Mouse (Mus musculus): ENCODE measurements around the gene Gm3045. TPM values are rescaled to one million over a fixed set of nuclear protein-coding genes. Genes with fewer than 3 reads are reported as not detected.

Gm3045 gene
- polyA plus RNA-seq, 1 experiment: 27.1 TPM

DNA sequence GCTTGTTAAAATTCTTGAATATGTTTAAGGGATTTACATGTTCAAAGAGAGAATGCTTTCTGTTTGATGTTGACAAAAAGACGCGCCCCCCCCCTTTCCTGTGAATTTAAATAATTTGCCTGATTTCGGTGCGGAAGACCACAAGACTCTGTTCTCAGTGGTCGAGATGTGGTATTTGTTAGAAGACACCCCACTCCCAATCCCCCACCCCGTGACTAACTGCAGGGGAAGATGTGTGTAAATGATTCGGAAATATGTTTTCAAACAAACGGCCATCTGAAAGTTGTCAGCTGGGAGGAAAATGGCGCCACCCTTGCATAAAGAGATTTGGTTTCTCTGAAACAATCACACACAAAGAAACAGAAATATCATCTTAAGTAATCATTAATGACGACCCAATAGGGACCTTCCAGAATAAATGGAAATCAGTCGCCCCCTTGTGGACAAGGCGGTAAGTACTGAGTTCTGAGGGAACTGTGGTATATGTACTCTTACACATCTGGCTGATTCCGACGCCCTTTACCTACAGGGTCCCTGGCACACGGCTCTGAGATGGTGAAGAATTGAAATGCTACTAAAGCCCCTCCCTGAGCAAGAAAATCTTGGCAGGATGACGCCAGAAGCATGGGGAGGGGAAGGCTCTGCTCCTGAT, 4.2 kb upstream of the Gm3045 start:
- TF ChIP-seq CTCF (IDR thresholded peaks at IDR 0.05; ENCODE audit: control insufficient read depth, insufficient read depth, insufficient replicate concordance, low read depth, low read length) (no peak), POLR2A (IDR thresholded peaks at IDR 0.05; ENCODE audit: control insufficient read depth, low read depth, low read length) (no peak)
- H3K27ac ChIP-seq (ENCODE audit: control insufficient read depth, insufficient read depth, low read depth, low read length): no peak overlapping the region
- H3K4me1 ChIP-seq (ENCODE audit: control insufficient read depth, insufficient read depth, low read length): peaks cover 16% of the 10 kb centered on the region
- H3K4me3 ChIP-seq (ENCODE audit: control insufficient read depth, low read depth, low read length): peak overlapping the region; percentile 41
- H3K27me3 ChIP-seq (ENCODE audit: control insufficient read depth, insufficient read depth, low read length): no peaks in the 10 kb centered on the region
- no peaks in the 10 kb centered on the region for H3K36me3 ChIP-seq (ENCODE audit: control insufficient read depth, insufficient read depth, low read length)

DNA sequence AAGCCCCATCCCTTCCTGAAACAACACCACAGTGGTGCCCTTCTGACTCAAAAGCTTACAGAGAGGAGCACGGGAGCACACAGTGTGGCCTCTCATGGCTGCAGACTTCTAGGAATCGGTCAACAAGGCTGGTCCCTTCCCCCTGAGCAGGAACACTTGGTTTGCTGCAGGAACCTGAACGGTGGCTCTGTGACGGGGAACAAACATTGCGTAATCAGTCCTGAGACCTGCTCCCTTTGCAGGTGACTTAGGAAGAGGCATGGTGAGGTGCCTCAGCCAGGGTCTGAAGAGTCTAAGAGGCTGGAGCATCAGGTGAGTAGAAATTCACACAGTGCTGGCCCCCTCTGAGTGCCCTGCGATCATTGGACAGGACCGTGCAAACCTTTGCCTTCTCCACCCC, 463 bp upstream of the Gm3045 start:
- no peak for TF ChIP-seq CTCF (IDR thresholded peaks at IDR 0.05; ENCODE audit: control insufficient read depth, insufficient read depth, insufficient replicate concordance, low read depth, low read length)
- TF ChIP-seq POLR2A (IDR thresholded peaks at IDR 0.05; ENCODE audit: control insufficient read depth, low read depth, low read length): no peak
- Histone ChIP-seq H3K4me1 (ENCODE audit: control insufficient read depth, insufficient read depth, low read length) (peaks cover 4% of the 10 kb centered on the region), H3K27ac (ENCODE audit: control insufficient read depth, insufficient read depth, low read depth, low read length) (peak overlapping the region; percentile 3; the same call in 1 of the 2 replicates), H3K36me3 (ENCODE audit: control insufficient read depth, insufficient read depth, low read length) (no peaks in the 10 kb centered on the region), H3K4me3 (ENCODE audit: control insufficient read depth, low read depth, low read length) (peak overlapping the region; percentile 80), H3K27me3 (ENCODE audit: control insufficient read depth, insufficient read depth, low read length) (no peaks in the 10 kb centered on the region)

DNA sequence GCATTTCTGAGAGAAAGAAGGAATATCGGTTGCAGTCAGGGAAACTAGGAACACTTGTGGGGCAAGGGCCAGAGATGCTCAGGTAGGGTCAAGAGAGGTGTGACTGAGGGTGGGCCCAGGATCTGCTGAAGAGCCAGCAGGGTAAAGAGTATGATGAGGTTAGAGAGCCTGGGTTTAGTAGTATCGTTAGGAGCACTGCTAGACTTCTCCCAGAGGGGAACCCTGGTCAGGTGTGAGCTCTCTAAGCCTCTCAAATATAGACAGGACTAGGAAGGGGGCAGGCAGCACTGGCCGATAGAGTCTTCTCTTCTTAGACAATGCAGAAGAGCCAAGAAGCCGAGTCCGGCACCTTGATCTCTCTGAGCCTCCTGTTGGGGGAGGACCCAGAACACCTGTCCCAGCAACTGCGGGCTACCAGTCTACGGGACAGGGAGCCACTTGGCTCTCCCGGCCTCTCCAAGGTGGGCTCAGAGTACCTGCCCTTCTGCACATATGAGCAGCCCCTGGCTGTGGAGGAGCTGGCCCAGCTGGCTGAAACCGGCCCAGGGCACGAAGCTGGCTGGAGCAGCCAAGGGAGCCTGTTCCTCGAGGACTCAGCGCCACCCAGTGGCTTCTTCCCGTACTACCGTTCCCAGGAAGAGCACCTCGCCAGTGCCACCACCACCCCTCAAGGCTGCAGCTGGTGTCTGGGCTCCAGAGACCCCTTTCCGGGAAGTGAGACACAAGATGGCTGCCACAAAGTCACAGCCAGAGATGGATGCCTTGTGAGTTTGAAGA, 2.5 kb downstream of the Gm3045 start:
- no peaks in the 10 kb centered on the region for H3K27me3 ChIP-seq (ENCODE audit: control insufficient read depth, insufficient read depth, low read length)
- H3K27ac ChIP-seq (ENCODE audit: control insufficient read depth, insufficient read depth, low read depth, low read length): no peak overlapping the region
- H3K36me3 ChIP-seq (ENCODE audit: control insufficient read depth, insufficient read depth, low read length): no peaks in the 10 kb centered on the region
- no peak for TF ChIP-seq POLR2A (IDR thresholded peaks at IDR 0.05; ENCODE audit: control insufficient read depth, low read depth, low read length)
- TF ChIP-seq CTCF (IDR thresholded peaks at IDR 0.05; ENCODE audit: control insufficient read depth, insufficient read depth, insufficient replicate concordance, low read depth, low read length): peak; percentile 79; the same call in 1 of the 2 replicates
- peak overlapping the region; percentile 80 for H3K4me3 ChIP-seq (ENCODE audit: control insufficient read depth, low read depth, low read length)
- H3K4me1 ChIP-seq (ENCODE audit: control insufficient read depth, insufficient read depth, low read length): peaks cover 6% of the 10 kb centered on the region

DNA sequence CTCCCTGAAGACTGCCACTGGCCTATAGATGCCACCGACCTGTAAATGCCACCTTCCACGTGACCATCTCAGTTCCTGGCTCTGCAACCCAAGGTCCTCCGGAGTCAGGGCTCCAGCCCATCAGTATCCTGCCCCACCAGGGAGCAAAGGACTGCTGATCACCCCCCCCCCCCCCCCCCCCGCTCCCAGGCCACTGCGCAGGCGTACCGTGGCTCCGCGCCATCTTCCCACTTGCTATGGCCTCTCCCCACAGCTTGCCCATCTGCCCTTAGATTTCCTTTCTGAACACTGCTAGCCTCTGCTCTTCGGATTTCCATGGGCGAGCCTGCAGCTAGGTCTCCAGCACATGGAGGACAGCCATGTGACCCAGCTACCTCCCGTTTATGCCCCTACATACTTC, 6.1 kb downstream of the Gm3045 start:
- Histone ChIP-seq H3K4me3 (ENCODE audit: control insufficient read depth, low read depth, low read length) (no peak overlapping the region; the same call in 1 of the 2 replicates), H3K27me3 (ENCODE audit: control insufficient read depth, insufficient read depth, low read length) (no peaks in the 10 kb centered on the region), H3K4me1 (ENCODE audit: control insufficient read depth, insufficient read depth, low read length) (peaks cover 12% of the 10 kb centered on the region), H3K27ac (ENCODE audit: control insufficient read depth, insufficient read depth, low read depth, low read length) (no peak overlapping the region), H3K36me3 (ENCODE audit: control insufficient read depth, insufficient read depth, low read length) (no peaks in the 10 kb centered on the region)
- TF ChIP-seq POLR2A (IDR thresholded peaks at IDR 0.05; ENCODE audit: control insufficient read depth, low read depth, low read length) (no peak), CTCF (IDR thresholded peaks at IDR 0.05; ENCODE audit: control insufficient read depth, insufficient read depth, insufficient replicate concordance, low read depth, low read length) (no peak)

DNA sequence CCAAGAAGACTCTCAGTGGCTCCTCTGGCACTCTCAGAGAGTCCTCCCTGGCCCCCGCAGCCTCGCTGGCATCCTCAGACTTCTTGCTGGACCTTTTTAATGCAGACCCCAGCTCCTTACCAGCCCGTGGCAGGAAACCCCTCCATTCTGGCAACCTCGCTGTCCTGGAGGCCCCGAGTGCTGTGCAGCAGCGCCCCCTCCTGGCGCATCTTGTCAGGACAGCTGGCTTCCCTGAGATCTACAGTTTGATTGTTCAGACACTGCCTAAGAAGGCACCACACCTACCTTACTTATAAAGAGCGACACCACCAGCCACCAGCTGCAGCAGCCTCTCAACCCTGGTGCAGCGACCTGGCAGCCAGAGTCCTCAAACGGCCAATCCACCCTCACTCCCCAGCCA, 7.1 kb downstream of the Gm3045 start:
- TF ChIP-seq POLR2A (IDR thresholded peaks at IDR 0.05; ENCODE audit: control insufficient read depth, low read depth, low read length) (peak; percentile 35; the same call in 1 of the 2 replicates), CTCF (IDR thresholded peaks at IDR 0.05; ENCODE audit: control insufficient read depth, insufficient read depth, insufficient replicate concordance, low read depth, low read length) (peak; percentile 93)
- no peak overlapping the region for H3K4me3 ChIP-seq (ENCODE audit: control insufficient read depth, low read depth, low read length)
- H3K27ac ChIP-seq (ENCODE audit: control insufficient read depth, insufficient read depth, low read depth, low read length): no peak overlapping the region
- H3K36me3 ChIP-seq (ENCODE audit: control insufficient read depth, insufficient read depth, low read length): no peaks in the 10 kb centered on the region
- H3K4me1 ChIP-seq (ENCODE audit: control insufficient read depth, insufficient read depth, low read length): peaks cover 16% of the 10 kb centered on the region
- H3K27me3 ChIP-seq (ENCODE audit: control insufficient read depth, insufficient read depth, low read length): no peaks in the 10 kb centered on the region

DNA sequence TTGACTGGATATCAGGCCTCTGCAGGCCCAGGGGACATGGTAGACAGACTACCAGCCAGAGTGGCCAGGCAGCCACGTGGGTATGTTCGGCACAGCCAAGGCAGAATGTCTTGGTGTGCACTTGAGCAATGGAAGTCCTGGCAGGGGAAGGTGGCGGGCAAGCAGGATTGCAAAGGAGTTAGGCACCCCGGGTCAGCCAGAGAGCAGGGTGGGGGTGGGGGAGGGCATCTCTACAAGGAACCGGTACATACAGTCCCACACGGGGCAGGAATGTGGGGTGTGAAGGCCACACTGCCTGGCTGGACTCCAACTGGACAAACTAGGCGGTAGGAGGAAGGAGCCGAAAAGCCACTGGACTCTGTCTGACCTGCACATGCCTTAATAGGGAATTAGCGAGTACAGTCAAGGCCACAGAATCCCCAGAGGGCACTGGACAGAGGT, 7.9 kb downstream of the Gm3045 start:
- no peak overlapping the region for H3K27ac ChIP-seq (ENCODE audit: control insufficient read depth, insufficient read depth, low read depth, low read length)
- 0 out of 2 replicates have a peak, but pooled peaks have one; percentile 36 for TF ChIP-seq POLR2A (IDR thresholded peaks at IDR 0.05; ENCODE audit: control insufficient read depth, low read depth, low read length)
- TF ChIP-seq CTCF (IDR thresholded peaks at IDR 0.05; ENCODE audit: control insufficient read depth, insufficient read depth, insufficient replicate concordance, low read depth, low read length): peak; percentile 3; the same call in 1 of the 2 replicates

DNA sequence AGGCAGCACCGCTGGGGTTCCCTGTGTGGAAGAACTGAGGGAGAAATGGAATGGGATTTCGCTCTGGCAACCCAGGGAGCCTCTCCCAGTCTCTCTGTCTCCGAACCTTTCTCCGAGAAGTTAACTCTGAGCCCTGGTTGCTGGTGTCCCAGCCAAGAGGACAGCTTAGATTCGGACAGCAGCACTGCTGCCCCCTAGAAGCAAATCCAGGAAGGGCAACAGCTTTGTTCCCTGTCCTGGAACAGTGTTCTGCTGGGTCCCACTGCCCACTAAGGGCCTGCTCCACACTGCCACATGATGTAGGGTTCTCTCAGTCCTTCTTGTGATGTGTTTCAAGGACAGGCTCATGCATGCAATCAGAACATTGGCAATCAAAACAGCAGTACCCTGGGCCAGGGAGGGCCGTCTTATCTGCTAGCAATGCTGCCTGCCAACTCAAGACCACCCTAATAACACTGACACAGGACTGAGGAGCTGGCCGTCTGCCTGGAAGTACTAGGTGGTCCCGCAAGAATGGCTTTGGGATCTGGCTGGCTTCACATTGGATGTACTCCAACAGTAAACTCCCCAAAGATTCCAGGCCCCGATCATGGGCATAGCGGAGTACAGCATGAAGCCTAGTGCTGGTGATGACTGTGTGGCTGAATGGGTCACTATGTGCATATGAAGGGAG, 9.4 kb downstream of the Gm3045 start:
- no peak overlapping the region for H3K27ac ChIP-seq (ENCODE audit: control insufficient read depth, insufficient read depth, low read depth, low read length)
- H3K4me1 ChIP-seq (ENCODE audit: control insufficient read depth, insufficient read depth, low read length): peaks cover 16% of the 10 kb centered on the region; the same call in 1 of the 2 replicates
- TF ChIP-seq POLR2A (IDR thresholded peaks at IDR 0.05; ENCODE audit: control insufficient read depth, low read depth, low read length) (no peak), CTCF (IDR thresholded peaks at IDR 0.05; ENCODE audit: control insufficient read depth, insufficient read depth, insufficient replicate concordance, low read depth, low read length) (no peak)
- no peaks in the 10 kb centered on the region for H3K36me3 ChIP-seq (ENCODE audit: control insufficient read depth, insufficient read depth, low read length)
- H3K4me3 ChIP-seq (ENCODE audit: control insufficient read depth, low read depth, low read length): no peak overlapping the region
- H3K27me3 ChIP-seq (ENCODE audit: control insufficient read depth, insufficient read depth, low read length): no peaks in the 10 kb centered on the region

More for the DNA sequence above, 7.9 kb downstream of the Gm3045 start:
- Histone ChIP-seq H3K36me3 (ENCODE audit: control insufficient read depth, insufficient read depth, low read length) (no peaks in the 10 kb centered on the region), H3K27me3 (ENCODE audit: control insufficient read depth, insufficient read depth, low read length) (no peaks in the 10 kb centered on the region), H3K4me3 (ENCODE audit: control insufficient read depth, low read depth, low read length) (no peak overlapping the region), H3K4me1 (ENCODE audit: control insufficient read depth, insufficient read depth, low read length) (peaks cover 16% of the 10 kb centered on the region; the same call in 1 of the 2 replicates)
